Mouse (Mus musculus): ENCODE results near the gene Ermard. TPM values are rescaled to one million over a fixed set of nuclear protein-coding genes. Genes with fewer than 3 reads are reported as not detected.

Gene Ermard
- polyA plus RNA-seq, 1 experiment, result 20.2 TPM

DNA sequence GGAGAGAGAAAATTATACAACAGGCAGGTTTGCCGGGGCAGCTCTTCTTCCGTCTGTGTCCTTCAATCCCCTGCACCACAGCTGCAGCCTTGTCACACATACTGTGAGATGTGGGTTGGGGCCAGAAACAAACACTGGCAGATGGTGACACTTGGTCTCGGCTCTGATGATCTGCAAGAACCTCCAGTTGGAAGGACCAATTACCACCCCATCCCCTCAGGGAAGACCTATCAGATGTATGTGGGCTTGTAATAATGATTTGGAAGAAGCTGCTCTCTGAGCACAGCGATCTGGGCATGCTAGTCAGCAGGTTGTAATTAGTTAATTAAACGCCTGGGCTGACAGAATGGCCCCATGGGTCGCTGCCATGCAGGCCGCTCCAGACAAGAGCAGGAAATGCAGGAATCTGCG lies 47.6 kb downstream of the Ermard start:
- no peaks in the 10 kb centered on the region for H3K36me3 ChIP-seq (ENCODE audit: control insufficient read depth, insufficient read depth)
- H3K4me3 ChIP-seq, result no peak overlapping the region
- H3ac ChIP-seq (ENCODE audit: control insufficient read depth, insufficient read length), result no peak overlapping the region
- no peaks in the 10 kb centered on the region for H3K27me3 ChIP-seq (ENCODE audit: control insufficient read depth, insufficient read depth, insufficient read length)
- H3K4me2 ChIP-seq (ENCODE audit: low read depth), result no peak overlapping the region
- no peaks in the 10 kb centered on the region for H3K79me2 ChIP-seq (ENCODE audit: control insufficient read depth, insufficient read depth)
- no peak for TF ChIP-seq POLR2AphosphoS2 (IDR thresholded peaks at IDR 0.05; ENCODE audit: insufficient read length, low read depth)
- TF ChIP-seq MYOG (IDR thresholded peaks at IDR 0.05; ENCODE audit: control insufficient read depth in 1 of 3, insufficient read depth in 1 of 3, insufficient read length in 2 of 3, low read depth in 2 of 3), result peak in 1 of 3 experiments; percentile 31
- no peak for TF ChIP-seq POLR2A (IDR thresholded peaks at IDR 0.05; ENCODE audit: insufficient read length, low read depth)
- TF ChIP-seq SRF (IDR thresholded peaks at IDR 0.05; ENCODE audit: control insufficient read depth, insufficient read length, low read depth), result no peak

DNA sequence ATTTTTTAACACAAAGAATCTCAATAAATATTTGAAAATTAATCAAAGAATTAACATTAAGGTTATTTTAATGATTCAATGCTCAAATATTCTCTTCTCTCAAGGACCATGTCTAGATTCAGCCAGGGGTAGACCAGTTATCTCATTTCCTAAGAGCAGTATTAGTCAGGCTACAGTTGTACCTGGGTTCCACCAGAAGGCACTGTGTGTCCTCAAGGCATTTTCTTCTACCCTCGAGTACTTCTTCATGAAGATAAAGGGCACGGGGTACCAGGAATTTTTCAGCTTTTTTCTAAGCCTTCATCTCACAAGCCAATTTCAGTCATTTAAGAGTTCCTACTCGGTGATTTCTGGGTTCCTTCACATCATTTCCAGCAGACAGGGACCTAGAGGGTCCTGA lies 50.7 kb downstream of the Ermard start:
- H3K4me3 ChIP-seq, result no peak overlapping the region
- no peak for TF ChIP-seq USF1 (IDR thresholded peaks at IDR 0.05; ENCODE audit: low read depth)
- H3K79me2 ChIP-seq (ENCODE audit: control insufficient read depth, insufficient read depth), result no peaks in the 10 kb centered on the region
- H3K4me2 ChIP-seq (ENCODE audit: low read depth), result no peak overlapping the region
- no peak overlapping the region for H3ac ChIP-seq (ENCODE audit: control insufficient read depth, insufficient read length)
- H3K36me3 ChIP-seq (ENCODE audit: control insufficient read depth, insufficient read depth), result no peaks in the 10 kb centered on the region
- H3K27me3 ChIP-seq (ENCODE audit: control insufficient read depth, insufficient read depth, insufficient read length), result no peaks in the 10 kb centered on the region

DNA sequence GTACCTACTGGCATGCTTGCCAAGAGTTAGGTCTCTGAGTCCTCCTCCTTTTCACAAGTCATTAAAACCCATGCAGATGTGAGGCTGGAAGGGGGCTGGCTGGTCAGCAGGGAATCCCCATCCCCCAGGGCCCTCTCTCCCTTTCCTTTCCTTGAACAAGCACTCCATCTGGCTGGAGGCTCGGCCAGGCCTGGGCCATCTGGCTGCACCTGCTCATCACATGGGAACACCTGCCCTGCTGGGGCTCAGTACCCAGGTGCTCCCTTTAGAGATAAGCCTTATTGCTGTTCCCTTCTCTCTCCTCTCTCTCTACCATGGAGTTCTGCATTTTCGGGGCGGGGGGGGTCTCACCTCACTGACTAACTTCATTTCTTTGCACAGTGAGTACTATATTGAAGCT lies 52.5 kb downstream of the Ermard start:
- peak in 1 of 3 experiments; percentile 41 for TF ChIP-seq MYOG (IDR thresholded peaks at IDR 0.05; ENCODE audit: control insufficient read depth in 1 of 3, insufficient read depth in 1 of 3, insufficient read length in 2 of 3, low read depth in 2 of 3)
- TF ChIP-seq SRF (IDR thresholded peaks at IDR 0.05; ENCODE audit: control insufficient read depth, insufficient read length, low read depth), result no peak
- no peak for TF ChIP-seq MAX (IDR thresholded peaks at IDR 0.05; ENCODE audit: low read depth)
- no peak for TF ChIP-seq POLR2A (IDR thresholded peaks at IDR 0.05; ENCODE audit: insufficient read length, low read depth)
- TF ChIP-seq USF1 (IDR thresholded peaks at IDR 0.05; ENCODE audit: low read depth), result no peak
- no peak for TF ChIP-seq TCF12 (IDR thresholded peaks at IDR 0.05; ENCODE audit: insufficient read depth, poor library complexity, severe bottlenecking)
- TF ChIP-seq E2F4 (IDR thresholded peaks at IDR 0.05; ENCODE audit: insufficient read depth), result no peak
- TF ChIP-seq TCF3 (IDR thresholded peaks at IDR 0.05; ENCODE audit: insufficient read length, low read depth), result no peak
- TF ChIP-seq REST (IDR thresholded peaks at IDR 0.05; ENCODE audit: insufficient read depth, insufficient read length), result no peak
- TF ChIP-seq MYOD1 (IDR thresholded peaks at IDR 0.05; ENCODE audit: control insufficient read depth in 1 of 3, insufficient read length in 2 of 3, low read depth in 2 of 3), result peak in 1 of 3 experiments; percentile 22
- TF ChIP-seq POLR2AphosphoS2 (IDR thresholded peaks at IDR 0.05; ENCODE audit: insufficient read length, low read depth), result no peak
- no peak for TF ChIP-seq CEBPB (IDR thresholded peaks at IDR 0.05; ENCODE audit: insufficient read depth, poor library complexity, severe bottlenecking)
- Histone ChIP-seq H3ac (ENCODE audit: control insufficient read depth, insufficient read length) (no peak overlapping the region), H3K27me3 (ENCODE audit: control insufficient read depth, insufficient read depth, insufficient read length) (no peaks in the 10 kb centered on the region), H3K79me2 (ENCODE audit: control insufficient read depth, insufficient read depth) (no peaks in the 10 kb centered on the region), H3K4me3 (no peak overlapping the region), H3K4me2 (ENCODE audit: low read depth) (no peak overlapping the region), H3K36me3 (ENCODE audit: control insufficient read depth, insufficient read depth) (no peaks in the 10 kb centered on the region)

DNA sequence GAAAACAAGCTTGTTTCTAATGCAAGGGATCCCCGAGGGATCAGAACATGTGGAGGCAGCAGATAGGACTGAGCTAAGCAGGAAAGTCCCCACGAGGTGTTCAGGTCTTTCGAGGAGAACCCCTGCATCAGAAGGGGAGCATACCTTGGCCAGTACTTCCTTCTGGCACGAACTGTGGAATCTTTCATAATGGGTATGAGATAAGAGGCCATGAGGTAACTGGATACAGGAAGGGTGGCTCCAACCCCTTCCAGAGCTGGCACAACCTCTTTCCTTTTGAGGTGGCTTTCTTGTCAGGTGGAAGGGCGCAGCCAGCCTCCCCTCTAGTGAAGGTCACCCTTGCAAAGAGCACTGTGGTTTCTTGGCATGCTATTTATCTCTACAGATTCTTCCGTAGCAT lies 55.8 kb downstream of the Ermard start:
- no peak for TF ChIP-seq CEBPB (IDR thresholded peaks at IDR 0.05; ENCODE audit: insufficient read depth, poor library complexity, severe bottlenecking)
- TF ChIP-seq USF1 (IDR thresholded peaks at IDR 0.05; ENCODE audit: low read depth), result no peak
- no peak for TF ChIP-seq TCF3 (IDR thresholded peaks at IDR 0.05; ENCODE audit: insufficient read length, low read depth)
- no peak for TF ChIP-seq REST (IDR thresholded peaks at IDR 0.05; ENCODE audit: insufficient read depth, insufficient read length)
- TF ChIP-seq E2F4 (IDR thresholded peaks at IDR 0.05; ENCODE audit: insufficient read depth), result no peak
- Histone ChIP-seq H3K79me2 (ENCODE audit: control insufficient read depth, insufficient read depth) (no peaks in the 10 kb centered on the region), H3K4me3 (no peak overlapping the region), H3K27me3 (ENCODE audit: control insufficient read depth, insufficient read depth, insufficient read length) (no peaks in the 10 kb centered on the region), H3K4me2 (ENCODE audit: low read depth) (no peak overlapping the region), H3ac (ENCODE audit: control insufficient read depth, insufficient read length) (no peak overlapping the region), H3K36me3 (ENCODE audit: control insufficient read depth, insufficient read depth) (no peaks in the 10 kb centered on the region)

DNA sequence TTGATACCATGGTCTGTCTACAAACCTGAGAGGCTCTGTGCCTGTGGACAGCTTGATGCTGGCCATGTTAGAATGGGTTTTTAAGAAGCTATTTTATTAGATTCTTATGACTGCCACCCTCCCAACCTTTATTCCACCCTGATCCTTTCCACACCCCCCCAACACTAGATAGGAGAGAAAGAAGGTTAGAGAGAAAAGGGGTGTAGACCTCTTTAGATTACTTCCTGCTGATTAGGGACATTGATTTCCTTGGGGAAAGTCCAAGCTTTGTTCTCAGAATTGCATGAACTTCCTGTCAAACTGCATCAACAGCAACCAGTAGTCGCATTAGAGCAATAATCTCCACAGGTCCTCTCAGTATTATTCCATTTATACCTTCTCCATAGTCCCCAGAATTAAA lies 57.7 kb downstream of the Ermard start:
- Histone ChIP-seq H3K36me3 (ENCODE audit: control insufficient read depth, insufficient read depth) (no peaks in the 10 kb centered on the region), H3K27me3 (ENCODE audit: control insufficient read depth, insufficient read depth, insufficient read length) (no peaks in the 10 kb centered on the region), H3ac (ENCODE audit: control insufficient read depth, insufficient read length) (no peak overlapping the region), H3K4me3 (no peak overlapping the region), H3K79me2 (ENCODE audit: control insufficient read depth, insufficient read depth) (no peaks in the 10 kb centered on the region), H3K4me2 (ENCODE audit: low read depth) (no peak overlapping the region)
- no peak for TF ChIP-seq MAX (IDR thresholded peaks at IDR 0.05; ENCODE audit: low read depth)
- TF ChIP-seq SRF (IDR thresholded peaks at IDR 0.05; ENCODE audit: control insufficient read depth, insufficient read length, low read depth), result no peak
- no peak for TF ChIP-seq E2F4 (IDR thresholded peaks at IDR 0.05; ENCODE audit: insufficient read depth)
- no peak for TF ChIP-seq CEBPB (IDR thresholded peaks at IDR 0.05; ENCODE audit: insufficient read depth, poor library complexity, severe bottlenecking)
- TF ChIP-seq MYOD1 (IDR thresholded peaks at IDR 0.05; ENCODE audit: control insufficient read depth in 1 of 3, insufficient read length in 2 of 3, low read depth in 2 of 3), result no peak
- TF ChIP-seq USF1 (IDR thresholded peaks at IDR 0.05; ENCODE audit: low read depth), result no peak
- TF ChIP-seq MYOG (IDR thresholded peaks at IDR 0.05; ENCODE audit: control insufficient read depth in 1 of 3, insufficient read depth in 1 of 3, insufficient read length in 2 of 3, low read depth in 2 of 3), result no peak
- no peak for TF ChIP-seq REST (IDR thresholded peaks at IDR 0.05; ENCODE audit: insufficient read depth, insufficient read length)
- TF ChIP-seq TCF3 (IDR thresholded peaks at IDR 0.05; ENCODE audit: insufficient read length, low read depth), result no peak
- no peak for TF ChIP-seq TCF12 (IDR thresholded peaks at IDR 0.05; ENCODE audit: insufficient read depth, poor library complexity, severe bottlenecking)
- TF ChIP-seq POLR2A (IDR thresholded peaks at IDR 0.05; ENCODE audit: insufficient read length, low read depth), result no peak
- TF ChIP-seq POLR2AphosphoS2 (IDR thresholded peaks at IDR 0.05; ENCODE audit: insufficient read length, low read depth), result no peak

All from myocyte (in vitro differentiated cells).